Mouse (Mus musculus) adrenal gland, adult 18-20 months (tissue): ENCODE measurements around the gene Smarcc1. TPM values are rescaled to one million over a fixed set of nuclear protein-coding genes. Genes with fewer than 3 reads are reported as not detected.
A peak's percentile ranks its signal among the peaks of the same experiment; 100 is the strongest.
"Not testable (repeated sequence)": the region's sequence is repeated elsewhere in the genome, so short reads cannot be mapped to it uniquely, and the experiment has no call there.

Experiments
- DNase-seq, 2 experiments: peaks; one replicate each; pipeline ENCODE4 v3.0.0; 2021 to 2022; ENCODE audit warnings: low spot score in 2 of 2
- long read RNA-seq, 2 experiments: library from polyadenylated mRNA; stranded (forward); transcript quantifications; one replicate each; pipeline ENCODE4 v2.0.0; 2021
- total RNA-seq, 2 experiments: library from RNA; stranded (reverse); gene quantifications; 1 replicate in 1 of 2; 2 replicates in 1 of 2; pipeline ENCODE4 v1.2.3; 2021

The Smarcc1 gene
- 10 to 100 TPM; 39.4 to 52.7 TPM for total RNA-seq
- long read RNA-seq, experiment 1, full-length matches to known transcripts, result 7 of 11 reads
- long read RNA-seq, experiment 1, partial matches to known transcripts, result 2 of 11 reads
- long read RNA-seq, experiment 1, other reads (novel, unspliced or antisense), result 2 of 11 reads
- long read RNA-seq, experiment 2, full-length matches to known transcripts, result 13 of 49 reads
- long read RNA-seq, experiment 2, partial matches to known transcripts, result 27 of 49 reads
- long read RNA-seq, experiment 2, other reads (novel, unspliced or antisense), result 9 of 49 reads

DNA sequence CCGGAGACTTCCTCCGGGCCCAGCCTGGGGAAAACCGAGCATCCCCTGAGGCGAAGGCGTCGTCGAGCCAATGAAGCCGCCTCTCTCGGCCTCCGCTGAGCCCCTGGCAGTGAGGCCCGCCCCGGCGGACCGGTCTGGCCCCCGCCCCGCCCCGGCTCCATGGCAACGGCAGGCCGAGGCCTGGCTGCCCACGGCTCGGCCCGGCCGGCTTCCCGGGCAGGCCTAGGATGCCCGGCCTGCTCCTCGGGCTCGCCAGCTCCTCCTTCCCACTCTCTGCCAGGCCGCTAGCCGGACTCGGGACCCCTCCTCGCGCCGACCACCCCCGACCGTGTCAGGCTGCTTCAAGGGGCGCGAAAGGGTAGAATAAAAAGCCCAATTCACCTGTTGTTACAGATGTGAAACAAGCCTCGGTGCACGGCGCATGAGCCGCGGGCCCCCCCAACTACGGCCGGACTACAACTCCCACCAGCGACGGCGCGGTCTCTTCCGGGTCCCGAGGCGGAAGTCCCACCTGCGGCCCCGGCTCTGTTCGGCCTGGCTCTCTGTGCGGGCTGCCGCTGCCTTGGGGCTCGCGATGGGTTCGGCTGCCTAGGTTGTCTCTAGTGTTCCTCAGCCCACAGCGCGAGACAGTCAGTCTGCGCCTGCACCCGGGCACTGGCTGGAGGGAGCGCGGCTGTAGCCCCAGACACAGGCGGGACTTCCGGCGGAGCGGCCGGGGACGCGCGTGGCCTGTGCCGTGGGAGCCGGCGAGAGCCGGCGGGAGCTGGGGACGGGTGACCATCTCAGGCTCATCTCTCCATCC lies at the start of gene Smarcc1:
Smarcc1 (plus strand) TSS at position 732 of the 802 bp plus-strand sequence.
- peak; percentile 82 to 86 for DNase-seq

DNA sequence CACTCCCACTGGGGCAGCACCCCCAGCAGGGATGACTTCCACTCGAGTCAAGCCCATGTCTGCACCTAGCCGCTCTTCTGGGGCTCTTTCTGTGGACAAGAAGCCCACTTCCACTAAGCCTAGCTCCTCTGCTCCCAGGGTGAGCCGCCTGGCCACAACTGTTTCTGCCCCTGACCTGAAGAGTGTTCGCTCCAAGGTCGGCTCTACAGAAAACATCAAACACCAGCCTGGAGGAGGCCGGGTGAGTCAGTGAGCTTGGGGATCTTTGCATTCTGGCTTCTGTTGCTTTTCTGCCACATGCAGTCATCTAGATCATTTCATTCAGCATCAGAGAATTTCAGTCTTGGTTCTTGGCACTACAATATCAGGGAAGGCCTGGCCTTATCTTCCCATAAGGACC lies 48.8 kb upstream of the Smarcc1 start:
- DNase-seq, result peak in 1 of 2 experiments; percentile 35

DNA sequence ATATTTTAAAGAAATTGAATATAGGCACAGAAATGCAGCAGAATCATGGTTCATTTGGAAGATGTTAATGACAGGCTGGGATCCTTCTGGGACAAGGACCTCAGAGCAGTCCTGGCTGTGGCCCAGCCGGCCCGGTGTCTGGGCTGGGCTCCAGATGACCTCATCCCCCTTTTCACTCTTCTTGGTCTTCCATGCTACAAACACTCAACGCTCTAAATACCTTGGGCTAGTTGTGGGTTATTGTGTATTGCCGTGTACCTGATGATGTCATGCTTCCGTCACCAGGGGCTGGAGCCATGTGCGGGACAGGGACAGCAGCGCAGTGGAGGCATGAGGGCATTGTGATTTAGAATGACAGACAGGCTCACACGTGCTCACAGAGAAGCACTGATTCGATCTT lies 47.1 kb upstream of the Smarcc1 start:
- peak; percentile 53 to 69 for DNase-seq

DNA sequence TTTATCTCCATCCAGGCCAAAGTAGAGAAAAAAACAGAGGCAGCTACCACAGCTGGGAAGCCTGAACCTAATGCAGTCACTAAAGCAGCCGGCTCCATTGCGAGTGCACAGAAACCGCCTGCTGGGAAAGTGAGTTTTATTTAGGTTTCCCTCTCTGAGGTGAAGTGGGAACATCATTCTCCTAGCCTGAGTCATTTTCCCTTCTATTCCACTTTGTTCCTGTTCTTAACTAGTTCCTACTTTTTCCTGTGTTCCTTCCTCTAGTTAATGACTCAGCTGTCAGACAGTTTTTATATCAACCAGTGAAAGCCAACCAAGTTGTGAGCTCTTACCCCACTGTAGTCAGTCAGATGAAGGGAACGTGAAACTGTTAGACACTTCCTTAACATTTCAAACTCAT lies 46.5 kb upstream of the Smarcc1 start:
- no peak for DNase-seq

GRCm38 (mm10) chr9:110071843-110072242 lies 45.7 kb upstream of the Smarcc1 start:
- DNase-seq, result peak; percentile 77 to 81

DNA sequence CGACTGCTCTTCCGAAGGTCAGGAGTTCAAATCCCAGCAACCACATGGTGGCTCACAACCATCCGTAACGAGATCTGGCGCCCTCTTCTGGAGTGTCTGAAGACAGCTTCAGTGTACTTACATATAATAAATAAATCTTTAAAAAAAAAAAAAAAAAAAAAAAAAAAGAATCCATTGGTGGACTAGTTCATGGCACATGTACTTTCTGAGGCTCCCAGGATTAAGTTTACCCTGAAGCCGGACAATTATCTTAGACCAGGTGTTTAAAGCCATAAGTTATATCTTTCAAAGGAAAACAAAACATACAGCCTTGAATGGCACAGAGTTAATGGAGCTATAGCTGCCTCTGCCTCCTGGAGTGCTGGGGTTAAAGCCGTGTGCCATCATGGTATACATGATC lies 41.0 kb upstream of the Smarcc1 start:
- DNase-seq, result not testable (repeated sequence)

- DNase-seq, result no peak
Observed at GRCm38 (mm10) chr9:110081066-110081465, 36.4 kb upstream of the Smarcc1 start.

DNA sequence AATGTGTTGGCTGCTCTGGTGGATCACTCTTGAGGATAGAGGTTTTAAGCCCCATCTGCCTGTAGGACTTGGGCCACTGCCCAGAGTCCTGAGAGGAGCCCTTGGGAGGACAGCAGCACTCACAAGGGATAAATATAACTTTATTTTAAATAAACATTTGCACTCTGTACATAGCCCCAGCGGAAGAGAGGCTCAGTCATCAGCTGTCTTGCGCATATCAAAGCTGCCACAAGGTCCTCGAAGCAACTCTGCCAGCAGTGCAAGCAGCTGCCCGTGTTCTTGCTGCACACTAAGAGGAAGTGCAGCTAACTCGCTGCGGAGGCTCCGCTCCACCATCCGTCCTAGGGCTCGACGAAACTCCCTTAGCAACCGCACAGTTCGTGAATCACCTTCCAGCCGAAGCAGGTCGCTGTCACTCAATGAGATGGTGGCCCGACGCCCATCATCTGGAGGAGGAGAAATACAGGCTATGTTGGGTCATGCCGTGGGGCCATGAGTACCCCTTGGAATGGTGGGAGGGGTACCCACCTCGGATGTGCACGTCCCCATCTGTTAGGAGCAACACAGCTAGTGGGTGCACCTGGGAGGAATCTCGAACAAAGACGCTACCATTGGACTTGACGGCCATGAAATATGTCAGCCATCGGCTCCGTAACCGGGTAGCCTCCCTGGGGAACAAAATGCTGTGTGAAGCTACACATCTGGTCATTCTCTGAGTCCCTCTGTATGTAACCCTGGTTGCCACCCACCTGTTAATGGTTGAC lies 33.1 kb upstream of the Smarcc1 start:
- no peak for DNase-seq

DNA sequence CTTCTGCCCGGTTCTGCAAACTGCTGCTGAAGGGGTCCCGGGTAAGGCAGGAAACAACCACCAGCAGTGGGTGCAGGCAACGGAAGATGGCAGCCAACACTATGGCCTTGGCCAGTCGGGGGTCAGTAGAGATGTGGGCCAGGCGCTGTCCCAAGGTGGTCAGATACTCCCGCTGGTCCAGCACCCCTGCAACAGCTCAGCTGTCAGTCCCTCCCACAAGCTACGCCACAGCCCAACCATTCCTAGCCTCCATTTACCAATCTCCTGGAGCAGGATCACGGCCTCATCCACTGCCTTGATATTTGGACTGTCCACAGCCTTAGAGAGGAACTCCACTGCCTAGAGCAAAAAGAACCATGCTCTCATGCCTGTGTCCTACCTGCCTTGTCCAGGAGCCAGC lies 31.8 kb upstream of the Smarcc1 start:
- no peak for DNase-seq

DNA sequence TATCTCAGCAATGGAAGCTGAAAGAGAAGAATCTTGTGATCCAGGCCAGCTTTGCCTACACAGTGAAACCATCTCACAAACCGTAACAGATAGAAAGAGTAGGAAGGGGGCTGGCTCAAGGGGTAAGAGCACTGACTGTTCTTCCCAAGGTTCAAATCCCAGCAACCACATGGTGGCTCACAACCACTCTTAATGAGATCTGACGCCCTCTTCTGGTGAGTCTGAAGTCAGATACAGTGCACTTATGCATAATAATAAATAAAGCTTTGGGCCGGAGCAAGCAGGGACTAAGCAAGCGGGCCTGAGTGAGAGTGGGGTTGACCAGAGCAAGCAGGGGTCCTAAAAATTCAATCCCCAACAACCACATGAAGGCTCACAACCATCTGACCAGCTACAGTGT lies 24.2 kb upstream of the Smarcc1 start:
- DNase-seq, result no peak

- DNase-seq, result no peak
Observed at GRCm38 (mm10) chr9:110094761-110095160, 22.7 kb upstream of the Smarcc1 start.

GRCm38 (mm10) chr9:110097791-110098190 lies 19.7 kb upstream of the Smarcc1 start:
- DNase-seq, result no peak

DNA sequence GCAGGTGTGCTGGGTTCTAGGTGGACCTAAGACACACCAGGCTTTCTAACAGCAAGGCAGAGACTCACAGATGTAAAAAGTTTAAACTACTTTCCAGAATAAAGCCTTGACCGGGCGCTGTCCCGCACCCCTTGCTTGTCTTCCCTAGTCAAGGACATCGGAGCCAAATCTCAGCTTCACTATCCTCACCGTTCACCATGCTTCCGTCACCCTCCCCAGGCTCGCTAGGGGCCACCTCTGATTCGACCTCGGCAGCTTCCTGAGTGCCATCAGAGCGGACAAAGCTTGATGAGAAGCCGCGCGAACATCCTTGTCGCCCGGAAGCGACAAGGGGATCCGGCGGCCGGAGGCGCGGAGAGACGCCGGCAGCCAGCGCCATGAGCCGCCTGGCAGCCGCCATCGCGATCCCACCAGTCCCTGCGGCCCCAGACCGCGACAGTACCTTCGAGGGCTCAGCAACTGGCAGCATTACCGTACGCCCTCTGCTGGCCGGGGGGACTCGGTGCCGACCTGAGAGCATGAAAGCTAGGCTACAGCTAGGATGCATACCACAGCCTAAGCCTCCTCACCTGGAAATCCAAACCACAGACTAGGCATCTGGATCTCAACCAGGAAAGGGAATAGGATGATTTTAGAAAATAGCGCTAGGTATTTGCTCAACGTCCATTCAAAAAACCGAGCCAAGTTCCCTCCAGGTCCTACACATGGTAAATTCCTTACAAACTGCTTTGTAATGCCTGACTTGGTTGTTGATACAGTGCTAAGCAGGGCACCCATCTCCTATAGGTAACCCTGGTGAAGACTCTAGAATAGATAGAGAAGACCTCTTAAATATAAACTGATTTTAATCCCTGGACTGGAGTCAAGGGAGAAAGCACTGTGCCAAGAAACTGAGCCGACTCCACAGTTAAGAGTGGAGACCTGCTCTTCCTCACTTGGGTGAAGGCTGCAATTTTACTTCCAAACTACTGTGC lies 16.6 kb upstream of the Smarcc1 start:
- DNase-seq, result peak; percentile 96 to 97

- no peak for DNase-seq
Observed at GRCm38 (mm10) chr9:110116353-110116976, 1.0 kb upstream of the Smarcc1 start.

DNA sequence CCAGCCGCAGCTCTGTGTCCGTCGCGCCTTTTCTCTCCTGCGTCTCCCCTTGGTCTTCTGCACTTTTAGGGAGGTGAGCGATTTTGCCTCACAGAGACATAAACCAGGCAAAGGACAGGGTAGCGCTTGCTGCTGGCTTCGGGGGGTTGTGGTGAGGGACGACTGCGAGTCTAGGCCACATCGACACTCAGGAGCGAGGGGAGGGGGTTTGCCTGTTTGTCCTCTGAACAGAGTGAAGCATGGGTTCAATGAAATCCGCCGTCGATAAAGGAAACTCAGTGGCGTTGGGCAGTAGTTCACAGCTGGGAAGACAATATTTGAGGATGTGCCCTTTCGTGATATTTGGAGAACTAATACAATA lies 251 bp downstream of the Smarcc1 start, which contains the start of gene Dhx30:
Dhx30 (minus strand) TSS at position 52 of the 361 bp plus-strand sequence.
- DNase-seq, result no peak

DNA sequence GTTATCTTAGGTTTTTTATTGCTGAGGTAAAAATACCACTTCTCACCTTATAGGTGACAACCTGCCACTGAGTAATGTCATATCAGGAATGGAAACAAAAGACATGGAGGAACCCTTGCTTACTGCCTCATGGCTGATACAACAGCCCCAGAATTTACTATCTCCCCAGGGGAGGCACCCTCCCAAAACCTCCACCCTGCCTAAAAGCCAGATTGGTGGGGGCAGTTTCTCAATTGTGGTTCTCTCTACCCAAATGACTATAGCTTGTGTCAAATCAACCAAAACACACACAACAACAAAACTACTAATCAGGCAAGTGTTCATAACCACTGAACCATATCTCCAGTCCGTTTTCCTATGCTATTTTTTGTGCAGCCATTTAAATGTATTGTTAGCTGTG lies 741 bp downstream of the Smarcc1 start:
- no peak for DNase-seq

DNA sequence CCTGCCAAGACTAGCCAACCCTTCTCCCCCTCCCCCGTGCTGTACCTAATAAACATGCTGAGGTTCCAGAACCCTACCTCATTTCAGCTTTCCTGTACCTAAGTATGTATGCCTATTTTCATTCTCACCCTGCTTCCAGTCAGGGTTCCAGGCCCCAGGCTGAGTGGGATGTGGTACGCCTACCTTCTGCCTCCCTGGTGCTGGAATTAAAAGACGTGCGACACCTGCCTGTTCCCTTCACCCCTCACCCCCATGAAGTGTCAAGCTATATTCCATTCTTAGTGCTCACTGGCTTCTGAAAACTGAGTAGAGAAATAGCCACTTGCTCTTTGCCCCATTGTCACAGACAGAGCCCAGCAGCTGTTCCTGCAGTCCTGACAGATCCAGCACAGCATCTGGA lies 3.9 kb downstream of the Smarcc1 start:
- DNase-seq, result no peak

DNA sequence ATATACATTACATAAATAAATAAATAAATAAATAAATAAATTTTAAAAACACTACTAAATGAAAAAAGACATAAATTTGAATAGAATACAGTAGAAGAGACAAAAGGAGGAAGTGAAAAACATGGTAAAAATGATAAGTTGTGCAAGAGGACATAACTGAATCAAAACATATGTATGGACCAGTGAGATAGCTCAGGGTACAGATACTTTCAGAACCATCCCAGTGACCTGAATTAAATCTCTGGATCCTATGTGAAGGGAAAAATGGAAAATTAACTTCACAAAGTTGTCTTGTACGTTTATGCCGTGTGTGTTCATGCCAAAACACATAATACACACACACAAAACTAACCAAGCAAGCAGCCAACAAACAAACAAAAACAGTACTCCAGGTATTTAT lies 5.8 kb downstream of the Smarcc1 start:
- DNase-seq, result no peak

DNA sequence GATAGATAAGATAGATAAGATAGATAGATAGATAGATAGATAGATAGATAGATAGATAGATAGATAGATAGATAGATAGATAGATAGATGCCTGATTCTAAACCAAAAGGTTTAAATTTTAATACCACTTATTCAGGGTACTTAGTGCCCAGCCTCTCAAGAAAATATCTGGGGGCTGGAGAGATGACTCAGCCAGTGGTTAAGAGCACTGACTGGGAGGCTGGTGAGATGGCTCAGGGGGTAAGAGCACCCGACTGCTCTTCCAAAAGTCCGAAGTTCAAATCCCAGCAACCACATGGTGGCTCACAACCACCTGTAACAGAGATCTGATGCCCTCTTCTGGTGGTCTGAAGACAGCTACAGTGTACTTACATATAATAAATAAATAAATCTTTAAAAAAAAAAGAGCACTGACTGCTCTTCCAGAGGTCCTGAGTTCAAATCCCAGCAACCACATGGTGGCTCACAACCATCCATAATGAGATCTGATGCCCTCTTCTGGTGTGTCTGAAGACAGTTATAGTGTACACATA lies 6.6 kb downstream of the Smarcc1 start:
- DNase-seq, result not testable (repeated sequence)
